Mouse (Mus musculus) heart, postnatal 0 days (tissue): ENCODE data around the gene Bcar3. TPM values are rescaled to one million over a fixed set of nuclear protein-coding genes. Genes with fewer than 3 reads are reported as not detected.

ENCODE experiments used
- ATAC-seq: fragments of 200-750 bp; cut with Nextera tagmentation; 2 replicates; pipeline ENCODE4 v1.8.0; 2017; ENCODE audit warnings: low read depth, moderate number of reproducible peaks, moderate library complexity; ENCODE audit not compliant: insufficient read depth
- DNase-seq: peaks from one replicate; pipeline ENCODE4 v3.0.0-alpha.2; 2016; ENCODE audit warnings: low spot score
- H3K27ac ChIP-seq: fragments of 300-500 bp; sonication (generic); 2 replicates; pipeline ENCODE4 v1.5.1; 2014; ENCODE audit warnings: low read depth, mild to moderate bottlenecking
- H3K27me3 ChIP-seq: fragments of 300-500 bp; sonication (generic); 2 replicates; pipeline ENCODE4 v1.6.1; 2014; ENCODE audit warnings: low read length, mixed read lengths; ENCODE audit not compliant: control insufficient read depth, insufficient read depth
- H3K36me3 ChIP-seq: fragments of 300-500 bp; sonication (generic); replicated peaks from 2 replicates; pipeline ENCODE4 v1.6.1; 2014; ENCODE audit warnings: low read length, mixed read lengths; ENCODE audit not compliant: control insufficient read depth, insufficient read depth
- H3K4me1 ChIP-seq: fragments of 300-500 bp; sonication (generic); 2 replicates; pipeline ENCODE4 v1.6.1; 2014; ENCODE audit warnings: antibody characterized with exemption; ENCODE audit not compliant: control insufficient read depth, insufficient read depth
- H3K4me2 ChIP-seq: fragments of 300-500 bp; sonication (generic); 2 replicates; pipeline ENCODE4 v1.6.1; 2014; ENCODE audit warnings: low read depth, mild to moderate bottlenecking, low read length, moderate library complexity
- H3K4me3 ChIP-seq: fragments of 300-500 bp; sonication (generic); 2 replicates; pipeline ENCODE4 v1.5.1; 2014; ENCODE audit warnings: low read depth, low read length
- H3K9ac ChIP-seq: fragments of 300-500 bp; sonication (generic); replicated peaks from 2 replicates; pipeline ENCODE4 v1.6.1; 2014; ENCODE audit warnings: low read depth, low read length, mixed read lengths
- H3K9me3 ChIP-seq: fragments of 300-500 bp; sonication (generic); replicated peaks from 2 replicates; pipeline ENCODE4 v1.6.1; 2016; ENCODE audit warnings: low read length; ENCODE audit not compliant: control insufficient read depth
- CTCF ChIP-seq: IDR thresholded peaks from 2 replicates; pipeline ENCODE4 v1.5.1; 2016; ENCODE audit warnings: antibody characterized with exemption, control low read depth, low read depth
- EP300 ChIP-seq: IDR thresholded peaks from 2 replicates; pipeline ENCODE4 v1.6.1; 2016; ENCODE audit warnings: antibody characterized with exemption, low read depth
- WGBS: fragments of 180-500 bp; shearing (Covaris S2); extraction: QIAGEN DNeasy Blood & Tissue Kit; methylation state at CpG from one replicate; pipeline ENCODE4 v1.1.7; 2014; 5-methylcytosine and 5-hydroxymethylcytosine counted together
- polyA plus RNA-seq: library from polyadenylated mRNA; unstranded; fragments of >200 nt; fragmentation: Nextera tagmentation; extraction: Ambion mirVana; gene quantifications from 2 replicates; pipeline ENCODE4 v1.2.1, GENCODE M21; 2015
- total RNA-seq: library from RNA; depleted of rRNA; stranded (reverse); fragments of >200 nt; gene quantifications from 2 replicates; pipeline ENCODE4 v1.2.3, GENCODE M21; 2014; ENCODE audit warnings: low replicate concordance

The Bcar3 gene
- total and polyA plus RNA-seq, 2 experiments from 2014 or later = 3.3 to 38.6 TPM

DNA sequence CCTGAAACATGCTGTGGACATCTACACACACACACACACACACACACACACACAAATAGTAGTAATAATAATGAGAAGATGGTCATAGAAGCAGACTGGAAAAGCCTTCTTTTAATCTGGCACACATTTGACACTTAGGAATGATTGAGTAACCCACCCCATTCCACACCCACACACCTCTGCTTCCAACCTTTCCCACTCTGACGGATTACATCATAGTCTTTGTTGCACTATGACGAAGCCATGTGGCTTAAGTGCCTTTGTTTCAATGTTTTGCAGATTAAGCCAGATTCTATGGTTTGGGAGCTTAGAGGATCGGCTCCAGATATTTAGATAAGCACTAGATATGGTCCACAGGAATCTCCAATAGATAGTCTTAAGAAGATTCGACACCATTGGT lies 42.1 kb downstream of the Bcar3 start:
- 76% methylated on average over 4 of the region's 4 CpGs for WGBS
- Histone ChIP-seq H3K36me3 (no peaks in the 10 kb centered on the region), H3K4me3 (no peak overlapping the region), H3K27ac (no peak overlapping the region), H3K9ac (no peak overlapping the region), H3K4me1 (peaks cover 7% of the 10 kb centered on the region), H3K9me3 (no peaks in the 10 kb centered on the region), H3K4me2 (no peak overlapping the region), H3K27me3 (peaks cover 23% of the 10 kb centered on the region; the same call in 1 of the 2 replicates)
- DNase-seq (no peak), ATAC-seq (no peak)
- no peak for TF ChIP-seq CTCF
- no peak for TF ChIP-seq EP300

DNA sequence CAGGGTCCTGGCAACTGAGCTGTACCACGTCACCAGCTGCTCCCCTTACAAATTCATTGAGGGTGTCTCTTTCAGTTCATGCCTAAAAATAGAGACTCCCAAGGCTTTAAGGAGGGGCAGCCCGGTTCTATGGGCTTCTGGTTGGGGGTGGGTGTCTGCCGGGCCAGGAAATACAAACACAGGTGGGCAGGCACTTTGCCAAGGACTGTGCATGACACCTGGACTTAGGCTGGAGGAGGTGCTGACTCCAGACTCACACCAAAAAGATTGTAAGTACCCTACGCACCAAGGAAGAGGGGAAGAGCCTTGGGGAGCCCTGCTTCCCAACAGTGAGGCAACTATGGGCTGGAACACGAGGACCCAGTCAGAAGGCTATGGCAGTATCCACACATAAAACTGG lies 44.1 kb downstream of the Bcar3 start:
- H3K27me3 ChIP-seq = peaks cover 18% of the 10 kb centered on the region; the same call in 1 of the 2 replicates
- no peak for DNase-seq
- WGBS = 46% methylated on average over 5 of the region's 5 CpGs

DNA sequence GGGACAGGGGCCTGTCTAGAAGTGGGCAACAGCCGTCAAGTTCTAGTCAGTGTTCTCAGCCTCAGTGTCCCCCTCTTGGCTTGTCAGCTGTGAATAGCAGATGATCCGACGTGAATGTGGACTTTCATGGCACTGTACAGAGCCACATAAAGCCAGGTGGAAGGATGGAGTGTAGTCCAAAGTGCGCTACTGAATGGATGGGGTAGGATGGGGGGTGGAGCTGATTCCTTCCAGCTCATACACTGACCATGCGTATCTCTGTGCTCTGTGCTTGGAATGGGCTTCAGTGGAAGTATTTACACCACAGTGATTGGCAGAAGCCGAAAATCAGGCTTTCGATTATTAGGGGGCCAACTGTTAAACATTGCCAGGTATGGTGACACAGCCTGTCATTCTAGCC lies 45.0 kb downstream of the Bcar3 start:
- Histone ChIP-seq H3K4me1 (peaks cover 5% of the 10 kb centered on the region), H3K36me3 (no peaks in the 10 kb centered on the region), H3K9me3 (no peaks in the 10 kb centered on the region), H3K27me3 (peaks cover 14% of the 10 kb centered on the region; the same call in 1 of the 2 replicates), H3K4me3 (no peak overlapping the region), H3K27ac (no peak overlapping the region), H3K9ac (no peak overlapping the region), H3K4me2 (no peak overlapping the region)
- DNase-seq (no peak), ATAC-seq (no peak)
- 95% methylated on average over 7 of the region's 7 CpGs for WGBS
- TF ChIP-seq EP300 (no peak), CTCF (no peak)

More for the DNA sequence above, 44.1 kb downstream of the Bcar3 start:
- TF ChIP-seq CTCF (no peak), EP300 (no peak)
- H3K36me3 ChIP-seq = no peaks in the 10 kb centered on the region
- no peak for ATAC-seq
- no peak overlapping the region for H3K4me2 ChIP-seq
- H3K4me3 ChIP-seq = no peak overlapping the region
- H3K9me3 ChIP-seq = no peaks in the 10 kb centered on the region
- no peak overlapping the region for H3K9ac ChIP-seq
- H3K27ac ChIP-seq = no peak overlapping the region
- H3K4me1 ChIP-seq = peaks cover 7% of the 10 kb centered on the region

DNA sequence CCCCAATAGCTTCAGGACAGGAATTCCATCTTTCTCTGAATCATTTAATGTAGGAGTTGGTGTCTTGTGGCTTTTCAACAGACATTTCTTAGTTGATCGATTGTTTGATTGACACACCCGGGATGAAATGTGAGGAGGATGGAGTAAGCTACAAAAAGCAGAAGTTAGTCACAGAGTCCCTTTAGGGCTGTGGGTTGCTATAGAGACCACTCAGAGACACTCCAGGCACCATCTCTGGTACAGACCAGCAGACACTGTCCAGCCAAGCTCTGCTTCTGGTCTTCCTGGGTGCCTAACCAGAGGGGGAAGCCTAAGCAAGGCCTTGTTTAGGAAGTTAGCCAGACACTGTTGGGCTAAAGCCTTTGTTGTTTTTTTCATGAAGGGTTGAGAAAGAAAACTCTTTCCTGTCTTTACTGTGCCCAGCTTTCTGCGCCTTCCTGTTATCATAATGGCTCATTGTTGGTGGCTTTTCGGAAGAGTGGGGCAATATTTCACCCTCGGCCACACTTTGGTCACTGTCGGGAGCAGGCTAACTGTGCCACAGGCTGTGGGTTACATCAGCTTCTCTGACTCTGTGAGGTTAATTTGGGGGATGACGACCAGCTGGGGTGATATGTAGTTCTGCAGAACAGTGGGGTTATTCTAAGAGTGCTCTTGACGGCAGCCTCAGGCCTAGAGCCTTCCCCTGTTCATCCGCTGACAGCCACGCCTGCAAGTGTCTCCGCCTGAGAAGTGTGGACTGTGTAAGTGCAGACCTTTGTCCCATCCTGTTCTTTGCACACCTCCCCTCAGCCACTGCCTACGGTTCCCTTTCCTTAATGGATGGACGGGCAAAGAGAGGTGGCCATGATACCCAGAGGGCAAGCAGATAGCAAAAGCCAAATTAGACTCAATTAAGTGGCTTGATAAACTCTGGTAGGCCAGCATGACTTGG lies 46.5 kb downstream of the Bcar3 start:
- no peak for DNase-seq
- WGBS = 61% methylated on average over 13 of the region's 13 CpGs
- ATAC-seq = no peak
- no peak overlapping the region for H3K27ac ChIP-seq
- no peaks in the 10 kb centered on the region for H3K4me1 ChIP-seq
- no peaks in the 10 kb centered on the region for H3K36me3 ChIP-seq
- no peaks in the 10 kb centered on the region for H3K9me3 ChIP-seq
- H3K4me2 ChIP-seq = no peak overlapping the region
- TF ChIP-seq CTCF (no peak), EP300 (no peak)
- no peak overlapping the region for H3K9ac ChIP-seq
- no peak overlapping the region for H3K4me3 ChIP-seq
- H3K27me3 ChIP-seq = peaks cover 6% of the 10 kb centered on the region; the same call in 1 of the 2 replicates

DNA sequence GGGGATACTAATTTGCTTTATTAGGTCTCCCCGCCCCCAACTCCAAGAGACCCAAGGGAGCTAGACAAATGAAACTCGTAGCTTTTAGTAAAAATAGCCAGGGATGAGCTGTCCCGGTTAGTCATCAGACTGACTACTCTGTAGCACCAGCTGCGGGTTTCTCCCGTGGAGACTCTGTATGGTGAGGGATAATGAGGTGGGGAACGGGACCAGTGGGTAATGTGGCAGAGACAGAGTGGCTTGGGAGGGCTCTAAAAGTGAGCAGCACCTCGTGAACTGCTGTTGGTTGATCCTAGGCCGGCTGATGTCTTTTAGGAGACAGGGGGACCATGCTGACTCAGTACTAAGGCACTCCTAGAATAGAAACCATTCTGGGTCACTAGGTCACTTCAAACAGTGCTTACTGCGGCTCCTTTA lies 49.5 kb downstream of the Bcar3 start:
- H3K4me1 ChIP-seq = no peaks in the 10 kb centered on the region
- H3K4me2 ChIP-seq = no peak overlapping the region
- H3K27me3 ChIP-seq = peaks cover 6% of the 10 kb centered on the region; the same call in 1 of the 2 replicates
- ATAC-seq (no peak), DNase-seq (no peak)
- WGBS = 58% methylated on average over 9 of the region's 9 CpGs
- TF ChIP-seq EP300 (no peak), CTCF (no peak)
- no peaks in the 10 kb centered on the region for H3K9me3 ChIP-seq
- H3K36me3 ChIP-seq = no peaks in the 10 kb centered on the region
- H3K27ac ChIP-seq = no peak overlapping the region
- no peak overlapping the region for H3K9ac ChIP-seq
- H3K4me3 ChIP-seq = no peak overlapping the region
